Mouse (Mus musculus) lung, embryonic 14.5 days (tissue): ENCODE measurements at regions not wholly inside any gene's neighbourhood (a gene's known extent, or its start where the extent isn't known, plus 50 kb on each side); places are given as distances from the start of the nearest gene placed in this dataset.
A peak's percentile ranks its signal among the peaks of the same experiment; 100 is the strongest.
"Not testable (repeated sequence)": the region's sequence is repeated elsewhere in the genome, so short reads cannot be mapped to it uniquely, and the experiment has no call there.

Experiments used
- ATAC-seq: fragments of 200-750 bp; cut with Nextera tagmentation; 2 replicates; pipeline ENCODE4 v1.8.0; 2017; ENCODE audit warnings: mild to moderate bottlenecking, moderate TSS enrichment, moderate library complexity; ENCODE audit not compliant: insufficient read depth
- DNase-seq: peaks from one replicate; pipeline ENCODE4 v3.0.0-alpha.2; 2015
- H3K27ac ChIP-seq: fragments of 300-500 bp; sonication (generic); 2 replicates; pipeline ENCODE4 v1.5.1; 2014; ENCODE audit warnings: low read depth, mild to moderate bottlenecking, moderate library complexity
- H3K27me3 ChIP-seq: fragments of 300-500 bp; sonication (generic); 2 replicates; pipeline ENCODE4 v1.6.1; 2014; ENCODE audit warnings: low read length, control low read depth; ENCODE audit not compliant: insufficient read depth
- H3K36me3 ChIP-seq: fragments of 300-500 bp; sonication (generic); 2 replicates; pipeline ENCODE4 v1.6.1; 2014; ENCODE audit warnings: control low read depth; ENCODE audit not compliant: insufficient read depth
- H3K4me1 ChIP-seq: fragments of 300-500 bp; sonication (generic); 2 replicates; pipeline ENCODE4 v1.6.1; 2014; ENCODE audit warnings: antibody characterized with exemption, control low read depth; ENCODE audit not compliant: insufficient read depth
- H3K4me2 ChIP-seq: fragments of 300-500 bp; sonication (generic); 2 replicates; pipeline ENCODE4 v1.6.1; 2014; ENCODE audit warnings: mild to moderate bottlenecking
- H3K4me3 ChIP-seq: fragments of 300-500 bp; sonication (generic); 2 replicates; pipeline ENCODE4 v1.5.1; 2014; ENCODE audit warnings: low read depth, low read length
- H3K9ac ChIP-seq: fragments of 300-500 bp; sonication (generic); 2 replicates; pipeline ENCODE4 v1.6.1; 2014
- H3K9me3 ChIP-seq: fragments of 300-500 bp; sonication (generic); 2 replicates; pipeline ENCODE4 v1.6.1; 2016; ENCODE audit warnings: low read depth, low read length, control low read depth
- CTCF ChIP-seq: IDR thresholded peaks from 2 replicates; pipeline ENCODE4 v1.5.1; 2016; ENCODE audit warnings: antibody characterized with exemption, low read depth
- WGBS: fragments of 180-500 bp; shearing (Covaris S2); extraction: QIAGEN DNeasy Blood & Tissue Kit; methylation state at CpG from one replicate; pipeline ENCODE4 v1.1.7; 2014; 5-methylcytosine and 5-hydroxymethylcytosine counted together

GRCm38 (mm10) chr6:60445591-60445990 lies 384.1 kb downstream of the Snca start:
- DNase-seq (no peak), ATAC-seq (no peak)
- Histone ChIP-seq H3K9me3 (no peaks in the 10 kb centered on the region), H3K27ac (no peak overlapping the region), H3K9ac (no peak overlapping the region), H3K4me1 (no peaks in the 10 kb centered on the region), H3K27me3 (no peaks in the 10 kb centered on the region), H3K4me3 (no peak overlapping the region), H3K36me3 (no peaks in the 10 kb centered on the region), H3K4me2 (no peak overlapping the region)
- TF ChIP-seq CTCF: no peak
- 53% methylated on average over 1 of the region's 1 CpGs for WGBS

GRCm38 (mm10) chr6:60441952-60442351 lies 387.7 kb downstream of the Snca start:
- no peaks in the 10 kb centered on the region for H3K9me3 ChIP-seq
- no peaks in the 10 kb centered on the region for H3K36me3 ChIP-seq
- no peak overlapping the region for H3K9ac ChIP-seq
- ATAC-seq (no peak), DNase-seq (peak; percentile 23)
- no peak for TF ChIP-seq CTCF
- H3K27ac ChIP-seq: no peak overlapping the region
- 85% methylated on average over 1 of the region's 1 CpGs for WGBS
- no peak overlapping the region for H3K4me3 ChIP-seq
- no peaks in the 10 kb centered on the region for H3K27me3 ChIP-seq
- H3K4me2 ChIP-seq: no peak overlapping the region
- no peaks in the 10 kb centered on the region for H3K4me1 ChIP-seq

GRCm38 (mm10) chr6:60411669-60412068 lies 418.0 kb downstream of the Snca start:
- ATAC-seq (no peak), DNase-seq (no peak)
- TF ChIP-seq CTCF: no peak
- Histone ChIP-seq H3K27ac (no peak overlapping the region), H3K4me3 (no peak overlapping the region), H3K4me1 (no peaks in the 10 kb centered on the region), H3K27me3 (no peaks in the 10 kb centered on the region), H3K4me2 (no peak overlapping the region), H3K9me3 (no peaks in the 10 kb centered on the region), H3K36me3 (no peaks in the 10 kb centered on the region), H3K9ac (no peak overlapping the region)
- 85% methylated on average over 2 of the region's 2 CpGs for WGBS

- ATAC-seq: no peak
Measured at GRCm38 (mm10) chr6:60411239-60411638, 418.4 kb downstream of the Snca start.

GRCm38 (mm10) chr6:60410051-60410785 lies 419.4 kb downstream of the Snca start:
- ATAC-seq: no peak
- no peaks in the 10 kb centered on the region for H3K27me3 ChIP-seq
- H3K4me1 ChIP-seq: no peaks in the 10 kb centered on the region
- no peaks in the 10 kb centered on the region for H3K9me3 ChIP-seq
- H3K4me3 ChIP-seq: no peak overlapping the region
- no peak overlapping the region for H3K4me2 ChIP-seq
- no peak overlapping the region for H3K27ac ChIP-seq
- H3K36me3 ChIP-seq: no peaks in the 10 kb centered on the region
- H3K9ac ChIP-seq: no peak overlapping the region
- TF ChIP-seq CTCF: no peak
- WGBS: 81% methylated on average over 4 of the region's 4 CpGs
- DNase-seq: no peak

More at GRCm38 (mm10) chr6:60411239-60411638, 418.4 kb downstream of the Snca start:
- Histone ChIP-seq H3K27ac (no peak overlapping the region), H3K4me1 (no peaks in the 10 kb centered on the region), H3K9me3 (no peaks in the 10 kb centered on the region), H3K36me3 (no peaks in the 10 kb centered on the region), H3K27me3 (no peaks in the 10 kb centered on the region), H3K9ac (no peak overlapping the region), H3K4me2 (no peak overlapping the region), H3K4me3 (no peak overlapping the region)
- WGBS: 73% methylated on average over 1 of the region's 1 CpGs
- DNase-seq: no peak
- no peak for TF ChIP-seq CTCF

- no peak for DNase-seq
- H3K27ac ChIP-seq: no peak overlapping the region
- no peak overlapping the region for H3K4me3 ChIP-seq
- H3K36me3 ChIP-seq: no peaks in the 10 kb centered on the region
- no peak overlapping the region for H3K4me2 ChIP-seq
- no peak for ATAC-seq
- H3K9ac ChIP-seq: no peak overlapping the region
- H3K4me1 ChIP-seq: no peaks in the 10 kb centered on the region
- TF ChIP-seq CTCF: no peak
- H3K27me3 ChIP-seq: no peaks in the 10 kb centered on the region
- H3K9me3 ChIP-seq: no peaks in the 10 kb centered on the region
Measured at GRCm38 (mm10) chr6:60409094-60409493, 420.6 kb downstream of the Snca start.

- H3K9ac ChIP-seq: no peak overlapping the region
- H3K4me1 ChIP-seq: no peaks in the 10 kb centered on the region
- H3K9me3 ChIP-seq: no peaks in the 10 kb centered on the region
- 83% methylated on average over 7 of the region's 7 CpGs for WGBS
- H3K4me3 ChIP-seq: no peak overlapping the region
- no peak for TF ChIP-seq CTCF
- no peaks in the 10 kb centered on the region for H3K27me3 ChIP-seq
- H3K4me2 ChIP-seq: no peak overlapping the region
- H3K27ac ChIP-seq: no peak overlapping the region
- H3K36me3 ChIP-seq: no peaks in the 10 kb centered on the region
- no peak for ATAC-seq
- no peak for DNase-seq
Measured at GRCm38 (mm10) chr6:60406861-60407260, 422.8 kb downstream of the Snca start.

GRCm38 (mm10) chr6:60363931-60364330 lies 465.7 kb downstream of the Snca start:
- not testable (repeated sequence) for H3K9ac ChIP-seq, DNase-seq, ATAC-seq, H3K4me1 ChIP-seq, H3K27me3 ChIP-seq, H3K27ac ChIP-seq, H3K36me3 ChIP-seq, H3K9me3 ChIP-seq, H3K4me3 ChIP-seq, H3K4me2 ChIP-seq
